Mouse (Mus musculus): Measurements from ENCODE around the gene Pdpk1.
"Not testable (repeated sequence)": the region's sequence is repeated elsewhere in the genome, so short reads cannot be mapped to it uniquely, and the experiment has no call there.

Pdpk1 gene

GRCm38 (mm10) chr17:24127592-24127991, 23.1 kb downstream of the Pdpk1 start:
- in situ Hi-C loops (cut with MboI, MseI), result no loop called here

GRCm38 (mm10) chr17:24126801-24127200, 23.9 kb downstream of the Pdpk1 start:
- in situ Hi-C loops (cut with MboI, MseI), result no loop called here

DNA sequence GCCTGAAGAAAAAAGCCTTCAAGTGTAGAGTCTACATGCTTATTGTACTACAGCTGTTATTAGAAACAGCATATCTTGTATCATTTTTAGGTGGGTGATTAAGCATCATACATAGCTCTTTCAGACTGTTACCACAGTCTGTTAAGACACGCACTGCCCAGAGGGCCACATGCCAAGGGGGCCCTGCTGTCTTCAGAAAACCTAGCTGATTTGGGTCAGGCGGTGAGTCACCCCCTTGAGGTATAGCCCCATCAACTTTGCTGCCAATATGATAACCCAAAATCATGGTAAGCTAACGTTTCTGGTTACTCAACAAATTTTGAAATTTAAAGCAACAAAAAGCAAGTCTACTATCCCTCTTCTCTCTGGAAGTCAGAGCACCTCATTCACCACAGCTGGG, 31.3 kb downstream of the Pdpk1 start:
- in situ Hi-C loops (cut with MboI, MseI), result no loop called here

GRCm38 (mm10) chr17:24113031-24113430, 37.7 kb downstream of the Pdpk1 start:
- in situ Hi-C loops (cut with MboI, MseI), result no loop called here

DNA sequence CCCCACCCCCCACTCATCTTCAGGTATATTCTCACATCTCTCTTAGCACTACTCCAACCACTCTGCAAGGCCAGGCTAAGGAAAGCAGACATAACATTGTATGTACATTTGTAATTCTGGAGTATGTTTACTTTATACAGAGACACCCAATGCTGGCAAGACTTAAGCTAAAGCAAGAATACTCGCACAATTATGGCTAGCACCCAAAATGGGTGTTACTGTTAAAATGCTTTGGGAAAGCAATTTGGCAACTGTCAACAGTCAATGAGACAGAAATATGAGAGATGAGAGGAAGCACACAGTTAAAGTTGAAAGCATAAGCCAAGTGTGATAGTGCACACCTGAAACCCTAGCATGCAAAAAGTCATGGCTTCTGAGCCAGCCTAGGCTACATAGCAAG, 39.5 kb downstream of the Pdpk1 start:
- in situ Hi-C loops (cut with MboI, MseI), result no loop called here

GRCm38 (mm10) chr17:24108896-24109295, 41.8 kb downstream of the Pdpk1 start:
- in situ Hi-C loops (cut with MboI, MseI), result no loop called here

DNA sequence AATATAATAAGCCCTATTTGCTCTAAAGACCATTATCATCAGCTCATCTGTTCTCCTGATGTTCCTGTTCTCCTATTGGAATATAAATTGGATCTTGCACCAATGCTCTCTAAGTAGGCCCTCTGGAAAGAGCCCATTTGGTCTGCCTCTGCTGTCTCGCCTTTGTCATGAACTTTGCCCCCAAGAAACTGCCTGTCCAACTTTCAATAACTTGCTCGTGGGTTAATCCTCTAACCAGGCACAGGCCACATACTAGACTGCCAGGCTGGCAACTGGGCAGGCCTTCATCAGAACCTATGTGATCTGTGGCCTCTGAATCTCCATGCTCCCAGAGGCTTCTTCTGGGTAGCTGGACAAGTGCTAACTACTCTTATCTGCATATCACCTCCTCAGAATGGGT, 45.6 kb downstream of the Pdpk1 start:
- in situ Hi-C loops (cut with MboI, MseI), result no loop called here

- in situ Hi-C loops (cut with MboI, MseI), result no loop called here
Observed at GRCm38 (mm10) chr17:24098354-24098753, 52.4 kb downstream of the Pdpk1 start.

DNA sequence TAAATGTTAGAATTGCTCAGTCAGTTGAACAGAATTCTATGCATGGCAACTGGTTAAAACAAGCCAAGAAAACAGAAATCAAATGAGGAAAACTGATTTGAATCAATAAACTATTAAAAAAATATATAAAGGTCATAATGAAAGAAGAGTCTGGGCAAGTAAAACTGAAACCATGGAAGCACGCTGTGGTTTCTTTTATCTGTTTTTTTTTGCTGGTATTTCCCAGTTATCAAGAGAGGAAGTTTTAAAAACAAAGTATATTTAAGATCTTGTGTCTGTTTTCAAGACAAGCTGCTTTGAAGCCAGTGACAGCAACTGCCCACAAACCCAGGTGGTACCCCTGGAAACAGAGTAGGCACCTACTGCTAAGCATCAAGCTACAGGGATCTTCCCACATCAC, 60.1 kb downstream of the Pdpk1 start:
- in situ Hi-C loops (cut with MboI, MseI), result no loop called here

- in situ Hi-C loops (cut with MboI, MseI), result not testable (repeated sequence)
Observed at GRCm38 (mm10) chr17:24086399-24086798, 64.3 kb downstream of the Pdpk1 start.

- in situ Hi-C loops (cut with MboI, MseI), result loop anchor here (5.0 kb wide), 1 partner anchor 48 kb away; no protein-coding TSS in a partner anchor
Observed at GRCm38 (mm10) chr17:24084593-24084992, 66.1 kb downstream of the Pdpk1 start.

- in situ Hi-C loops (cut with MboI, MseI), result no loop called here
Observed at GRCm38 (mm10) chr17:24077101-24077500, 73.6 kb downstream of the Pdpk1 start.

DNA sequence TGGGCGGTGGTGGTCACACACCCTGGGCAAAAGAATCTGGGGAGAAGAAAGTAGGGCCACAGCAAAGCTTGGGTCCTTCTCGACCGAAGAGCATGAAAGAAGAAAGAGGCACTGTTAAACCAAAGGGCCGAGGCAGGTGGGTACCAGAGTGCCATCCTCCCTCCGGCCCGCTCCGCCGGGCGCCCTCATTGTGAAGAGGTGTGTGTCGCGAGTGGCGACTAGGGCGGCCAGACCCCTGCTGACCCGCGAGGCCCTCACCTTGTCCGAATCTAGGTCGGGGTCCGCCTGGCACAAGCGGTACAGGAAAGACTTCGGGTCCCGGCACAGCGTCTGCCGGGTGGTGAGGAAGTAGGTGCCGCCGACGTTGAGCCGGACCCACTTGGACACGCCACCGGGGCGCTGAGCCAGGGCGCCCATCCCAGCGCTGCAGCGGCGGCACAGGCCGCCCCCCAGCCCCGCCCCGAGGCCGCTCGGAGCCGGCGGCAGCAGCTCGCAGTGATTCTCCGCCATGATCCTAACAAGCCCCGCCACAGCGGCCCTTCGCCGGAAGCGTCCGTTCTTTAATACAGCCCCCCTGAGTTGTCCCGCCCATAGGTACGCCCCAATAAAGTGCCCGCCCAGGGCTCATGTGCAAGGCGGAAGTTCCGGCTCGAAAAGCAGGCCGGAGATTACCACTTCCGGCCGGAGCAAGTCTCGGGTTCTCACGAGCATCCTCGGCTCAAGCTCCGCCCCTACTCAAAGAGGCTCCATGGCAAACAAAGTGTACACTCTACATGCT, 77.6 kb downstream of the Pdpk1 start, which contains the start of gene Kctd5:
Gene Kctd5, minus strand, starts transcription at position 567 of the 778 bp plus-strand sequence.
- in situ Hi-C loops (cut with MboI, MseI), result no loop called here

- in situ Hi-C loops (cut with MboI, MseI), result no loop called here
Observed at GRCm38 (mm10) chr17:24069531-24069930, 81.2 kb downstream of the Pdpk1 start.

DNA sequence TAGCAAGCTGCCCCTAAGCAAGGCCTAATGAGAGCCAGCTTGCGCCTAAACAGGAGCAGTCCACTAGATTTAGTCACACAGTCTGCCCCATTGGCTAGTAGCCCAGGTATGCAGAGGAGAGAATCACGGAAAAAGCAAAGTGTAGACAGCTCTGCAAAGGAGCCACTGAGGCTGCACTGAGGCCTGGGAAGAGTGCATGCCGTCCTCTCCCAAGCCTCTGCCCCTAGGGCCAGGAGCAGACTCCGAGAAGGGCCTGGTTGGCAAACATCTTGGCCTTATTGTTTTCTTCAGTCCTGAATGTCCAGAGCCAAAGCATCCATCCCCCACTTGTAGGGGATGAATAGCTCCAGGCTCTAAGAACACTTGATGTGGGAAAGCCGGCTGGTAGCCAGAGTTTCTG, 82.5 kb downstream of the Pdpk1 start:
- in situ Hi-C loops (cut with MboI, MseI), result no loop called here

DNA sequence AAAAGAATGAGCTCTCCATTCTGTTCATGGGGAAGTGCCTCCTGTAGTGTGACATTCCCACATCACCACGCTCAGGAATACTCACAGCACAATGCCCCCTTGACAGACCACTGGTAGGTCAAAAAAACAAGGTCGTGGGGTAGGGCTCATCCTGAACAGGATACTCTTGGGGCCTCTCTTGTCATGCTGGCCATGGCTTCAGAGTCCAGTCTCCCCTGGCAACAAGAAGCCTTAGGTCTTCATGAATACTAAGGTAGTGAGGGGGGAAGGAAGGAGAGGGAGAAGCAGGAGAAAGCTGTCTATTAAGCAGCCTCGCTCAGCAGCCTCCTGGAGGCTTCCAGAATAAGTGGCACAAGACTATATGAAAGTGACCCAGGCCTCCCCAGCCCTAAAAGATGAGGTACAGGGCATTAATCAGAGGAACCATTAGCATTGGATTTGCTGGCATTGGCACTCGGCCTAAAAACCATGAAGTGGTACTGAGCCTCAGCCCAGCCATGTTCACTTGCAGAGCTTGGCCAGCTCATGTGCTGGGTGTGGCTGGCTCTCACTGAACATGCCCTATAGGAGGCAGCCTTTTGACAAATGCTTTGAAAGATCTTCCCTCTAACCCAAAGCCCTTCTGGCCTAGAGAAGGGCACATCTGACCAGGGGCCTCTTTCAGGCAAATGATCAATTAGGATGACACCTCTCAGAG, 88.1 kb downstream of the Pdpk1 start:
- in situ Hi-C loops (cut with MboI, MseI), result no loop called here

GRCm38 (mm10) chr17:24057730-24058245, 92.9 kb downstream of the Pdpk1 start:
- in situ Hi-C loops (cut with MboI, MseI), result no loop called here

GRCm38 (mm10) chr17:24056636-24057625, 93.8 kb downstream of the Pdpk1 start:
- in situ Hi-C loops (cut with MboI, MseI), result no loop called here

- in situ Hi-C loops (cut with MboI, MseI), result no loop called here
Observed at GRCm38 (mm10) chr17:24049008-24049407, 101.7 kb downstream of the Pdpk1 start.

DNA sequence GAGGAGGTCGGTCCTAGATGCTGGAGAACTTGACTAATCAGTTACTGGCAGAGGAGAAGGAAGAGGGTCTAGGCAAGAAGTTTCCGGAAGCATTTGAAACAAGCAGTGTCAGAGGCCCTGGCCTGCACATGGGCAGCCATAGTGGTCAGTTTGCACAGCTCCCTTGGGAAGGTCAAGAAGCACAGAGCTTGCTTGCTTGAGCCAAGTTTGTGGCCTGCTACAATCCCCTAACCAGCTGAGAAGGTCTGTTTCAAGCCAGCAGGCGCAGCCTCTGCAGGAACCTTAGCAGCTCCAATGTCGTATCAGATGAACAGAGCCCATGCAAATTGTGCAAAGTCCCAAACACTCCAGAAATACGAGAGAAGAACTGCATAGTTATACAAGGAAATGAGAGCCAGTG, 102.7 kb downstream of the Pdpk1 start:
- in situ Hi-C loops (cut with MboI, MseI), result no loop called here

- in situ Hi-C loops (cut with MboI, MseI), result no loop called here
Observed at GRCm38 (mm10) chr17:24046026-24046425, 104.7 kb downstream of the Pdpk1 start.

GRCm38 (mm10) chr17:24045608-24046007, 105.1 kb downstream of the Pdpk1 start:
- in situ Hi-C loops (cut with MboI, MseI), result no loop called here

Measured in regulatory T cell (primary cell).